Mouse (Mus musculus) small intestine, adult 2 months (tissue): ENCODE measurements at regions not wholly inside any gene's neighbourhood (a gene's known extent, or its start where the extent isn't known, plus 50 kb on each side); places are given as distances from the start of the nearest gene placed in this dataset.

ENCODE experiments used
- CTCF ChIP-seq: fragments of 200-500 bp; IDR thresholded peaks from 2 replicates; pipeline ENCODE4 v1.5.1; 2012; ENCODE audit warnings: low read depth, mild to moderate bottlenecking, control low read depth, inconsistent platforms, low read length, moderate library complexity, mixed read lengths; ENCODE audit not compliant: insufficient replicate concordance, insufficient read length; ENCODE audit errors: extremely low read depth
- POLR2A ChIP-seq: fragments of 200-500 bp; IDR thresholded peaks from 2 replicates; pipeline ENCODE4 v1.6.1; 2012; ENCODE audit warnings: low read depth, mild to moderate bottlenecking, control low read depth, inconsistent platforms, low read length, moderate library complexity

DNA sequence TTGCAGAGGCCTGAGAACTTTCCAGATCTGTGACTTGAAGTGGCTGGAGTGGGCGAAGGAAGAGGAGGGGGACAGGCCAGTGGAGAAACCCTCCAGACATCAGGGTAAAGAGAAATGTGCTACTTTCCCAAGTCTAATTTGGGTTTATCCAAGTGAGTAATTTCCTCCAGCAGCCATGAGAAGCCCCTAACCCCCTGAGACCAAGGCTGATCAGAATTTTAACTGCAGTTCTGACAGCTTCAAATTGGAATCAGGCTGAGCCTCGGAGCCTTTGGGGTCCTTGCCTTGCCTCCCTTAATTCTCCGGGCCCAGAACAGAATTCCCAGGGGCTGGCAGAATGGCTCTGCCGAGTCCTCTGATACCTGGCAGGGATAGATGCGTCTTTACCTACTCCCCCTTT is 104.9 kb downstream of the 4930564D02Rik start:
- TF ChIP-seq POLR2A: no peak
- TF ChIP-seq CTCF: no peak
